Comparison of ENCODE assay signal across 22 mouse cellular contexts in genomic region chr7:4647992-4648391, GRCm38 (mm10). TPM values are rescaled to one million over a fixed set of nuclear protein-coding genes. Genes with fewer than 3 reads are reported as not detected.
A peak's percentile ranks its signal among the peaks of the same experiment; 100 is the strongest.
DNase-seq lines count a peak whose midpoint lies in the region; ATAC-seq and TF ChIP-seq lines count a peak whose summit lies in the region.
"Had no signal": no experiment of that assay in that cellular context is flagged by ENCODE, and none has a peak within 500 bp of the region (broad histone marks: within the 10 kb centered on the region; RNA-seq: fewer than 3 reads in every experiment).

No protein-coding gene starts in this region.

- no peaks in the 10 kb centered on the region for H3K4me1 ChIP-seq in forebrain, embryonic 11.5 days (replicated peaks; ENCODE audit: control insufficient read depth, insufficient read depth, low read length)
- no peaks in the 10 kb centered on the region for H3K4me1 ChIP-seq in forebrain, embryonic 14.5 days (ENCODE audit: control insufficient read depth, insufficient read depth, low read length)
- H3K4me1 ChIP-seq in midbrain, embryonic 13.5 days (replicated peaks), result peaks cover 14% of the 10 kb centered on the region; the same call in 1 of the 2 replicates
- peaks cover 8% of the 10 kb centered on the region; the same call in 1 of the 2 replicates for H3K4me1 ChIP-seq in midbrain, embryonic 15.5 days
- H3K4me1 ChIP-seq in hindbrain, postnatal 0 days (ENCODE audit: insufficient read depth, low read length), result no peaks in the 10 kb centered on the region
- H3K4me1 ChIP-seq: lung, embryonic 15.5 days had no signal

- H3K79me2 ChIP-seq in macrophage (ENCODE audit: inconsistent target), result peaks cover 94% of the 10 kb centered on the region

- 88% methylated on average over 2 of the region's 2 CpGs for WGBS in forebrain, embryonic 11.5 days
- 87% methylated on average over 2 of the region's 2 CpGs for WGBS in forebrain, embryonic 14.5 days
- 88% methylated on average over 2 of the region's 2 CpGs for WGBS in midbrain, embryonic 13.5 days
- 90% methylated on average over 2 of the region's 2 CpGs for WGBS in midbrain, embryonic 15.5 days
- WGBS in macrophage (ENCODE audit: missing documents), result 73% methylated on average over 2 of the region's 2 CpGs
- WGBS in hindbrain, postnatal 0 days, result 84% methylated on average over 2 of the region's 2 CpGs

- no peak overlapping the region for H3K9ac ChIP-seq in forebrain, embryonic 11.5 days (ENCODE audit: low read length)
- H3K9ac ChIP-seq in forebrain, embryonic 14.5 days (ENCODE audit: low read length), result no peak overlapping the region
- H3K9ac ChIP-seq in midbrain, embryonic 13.5 days (replicated peaks), result peak overlapping the region; percentile 8; the same call in 1 of the 2 replicates
- H3K9ac ChIP-seq in midbrain, embryonic 15.5 days, result no peak overlapping the region
- H3K9ac ChIP-seq in hindbrain, postnatal 0 days (replicated peaks; ENCODE audit: low read length), result no peak overlapping the region
- H3K9ac ChIP-seq: forebrain, embryonic 13.5 days; hindbrain, embryonic 14.5 days; intestine, embryonic 15.5 days; lung, embryonic 15.5 days had no signal

- peaks cover 4% of the 10 kb centered on the region for H3K36me3 ChIP-seq in forebrain, embryonic 11.5 days (ENCODE audit: control insufficient read depth, insufficient read depth, low read length)
- peaks cover 43% of the 10 kb centered on the region for H3K36me3 ChIP-seq in forebrain, embryonic 14.5 days (ENCODE audit: control insufficient read depth, insufficient read depth, low read length)
- H3K36me3 ChIP-seq in midbrain, embryonic 13.5 days, result peaks cover 51% of the 10 kb centered on the region
- peaks cover 19% of the 10 kb centered on the region; the same call in 1 of the 2 replicates for H3K36me3 ChIP-seq in midbrain, embryonic 15.5 days (replicated peaks)
- peaks cover 41% of the 10 kb centered on the region for H3K36me3 ChIP-seq in macrophage (ENCODE audit: inconsistent target)
- H3K36me3 ChIP-seq in hindbrain, postnatal 0 days (ENCODE audit: insufficient read depth, low read length), result peaks cover 32% of the 10 kb centered on the region; the same call in 1 of the 2 replicates

- no peak overlapping the region for H3K27ac ChIP-seq in forebrain, embryonic 11.5 days (ENCODE audit: low read depth, low read length)
- H3K27ac ChIP-seq in forebrain, embryonic 14.5 days (ENCODE audit: low read depth, low read length), result no peak overlapping the region
- no peak overlapping the region for H3K27ac ChIP-seq in midbrain, embryonic 13.5 days
- no peak overlapping the region for H3K27ac ChIP-seq in midbrain, embryonic 15.5 days
- H3K27ac ChIP-seq in macrophage, result peak overlapping the region; percentile 3; the same call in 1 of the 2 replicates
- H3K27ac ChIP-seq in hindbrain, postnatal 0 days, result no peak overlapping the region
- H3K27ac ChIP-seq: forebrain, embryonic 13.5 days; hindbrain, embryonic 14.5 days; intestine, embryonic 15.5 days; lung, embryonic 15.5 days had no signal

- no peak for TF ChIP-seq CTCF in hindbrain, postnatal 0 days (IDR thresholded peaks at IDR 0.05; ENCODE audit: low read depth)

- no peaks in the 10 kb centered on the region for H3K9me3 ChIP-seq in forebrain, embryonic 11.5 days (ENCODE audit: control insufficient read depth, low read length)
- H3K9me3 ChIP-seq in forebrain, embryonic 14.5 days (replicated peaks; ENCODE audit: control insufficient read depth, low read length), result no peaks in the 10 kb centered on the region
- no peaks in the 10 kb centered on the region for H3K9me3 ChIP-seq in midbrain, embryonic 13.5 days
- H3K9me3 ChIP-seq in midbrain, embryonic 15.5 days, result no peaks in the 10 kb centered on the region
- no peaks in the 10 kb centered on the region for H3K9me3 ChIP-seq in hindbrain, postnatal 0 days (ENCODE audit: low read length)
- H3K9me3 ChIP-seq: forebrain, embryonic 13.5 days; intestine, embryonic 15.5 days; lung, embryonic 15.5 days had no signal

- no peaks in the 10 kb centered on the region for H3K27me3 ChIP-seq in forebrain, embryonic 11.5 days (ENCODE audit: control insufficient read depth, insufficient read depth, low read length)
- H3K27me3 ChIP-seq in forebrain, embryonic 14.5 days (replicated peaks; ENCODE audit: control insufficient read depth, insufficient read depth, low read length), result no peaks in the 10 kb centered on the region
- no peaks in the 10 kb centered on the region for H3K27me3 ChIP-seq in midbrain, embryonic 13.5 days
- H3K27me3 ChIP-seq in midbrain, embryonic 15.5 days (replicated peaks), result no peaks in the 10 kb centered on the region
- no peaks in the 10 kb centered on the region for H3K27me3 ChIP-seq in hindbrain, postnatal 0 days (ENCODE audit: insufficient read depth, low read length)
- H3K27me3 ChIP-seq: CH12.LX; forebrain, embryonic 13.5 days; intestine, embryonic 15.5 days; lung, embryonic 15.5 days had no signal

- peak; percentile 36 for DNase-seq in forebrain, embryonic 11.5 days (ENCODE audit: low spot score)
- no peak for DNase-seq in forebrain, embryonic 14.5 days (ENCODE audit: low spot score)
- no peak for DNase-seq in cerebellum, adult 18-20 months
- DNase-seq in hindbrain, postnatal 0 days (ENCODE audit: low spot score), result no peak
- DNase-seq in right cerebral cortex, postnatal 4 days, result no peak
- DNase-seq: cerebellum, adult 8-10 months; kidney, adult 9 months; kidney, postnatal 25 days; thymus, postnatal 4 days had no signal

- no peak for ATAC-seq in forebrain, embryonic 11.5 days (replicated peaks; ENCODE audit: low FRiP score)
- ATAC-seq in forebrain, embryonic 14.5 days, result no peak
- no peak for ATAC-seq in midbrain, embryonic 13.5 days
- ATAC-seq in midbrain, embryonic 15.5 days (replicated peaks), result no peak
- no peak for ATAC-seq in hindbrain, postnatal 0 days
- ATAC-seq: forebrain, embryonic 13.5 days had no signal

- H3K4me3 ChIP-seq in forebrain, embryonic 11.5 days (ENCODE audit: low read depth, low read length), result no peak overlapping the region
- no peak overlapping the region for H3K4me3 ChIP-seq in forebrain, embryonic 14.5 days (ENCODE audit: low read depth, low read length)
- no peak overlapping the region for H3K4me3 ChIP-seq in midbrain, embryonic 13.5 days (replicated peaks)
- no peak overlapping the region for H3K4me3 ChIP-seq in midbrain, embryonic 15.5 days
- no peak overlapping the region for H3K4me3 ChIP-seq in macrophage (ENCODE audit: inconsistent target)
- H3K4me3 ChIP-seq in hindbrain, postnatal 0 days (ENCODE audit: low read length), result no peak overlapping the region
- H3K4me3 ChIP-seq: forebrain, embryonic 13.5 days; intestine, embryonic 15.5 days; lung, embryonic 15.5 days had no signal

- H3K4me2 ChIP-seq in forebrain, embryonic 11.5 days (ENCODE audit: low read depth, low read length, severe bottlenecking), result no peak overlapping the region
- no peak overlapping the region for H3K4me2 ChIP-seq in forebrain, embryonic 14.5 days (ENCODE audit: low read length)
- H3K4me2 ChIP-seq in midbrain, embryonic 13.5 days (replicated peaks), result no peak overlapping the region
- no peak overlapping the region for H3K4me2 ChIP-seq in midbrain, embryonic 15.5 days
- H3K4me2 ChIP-seq in hindbrain, postnatal 0 days (ENCODE audit: low read depth, low read length), result no peak overlapping the region
- H3K4me2 ChIP-seq: forebrain, embryonic 13.5 days; hindbrain, embryonic 14.5 days; intestine, embryonic 15.5 days; lung, embryonic 15.5 days had no signal

RNA-seq across cellular contexts. Expression of gene Ppp6r1, which starts 10.8 kb away (rescaled TPM):
- polyA plus RNA-seq in forebrain, embryonic 11.5 days (2014; fragmentation: Nextera tagmentation; extraction: Ambion mirVana), result 6.6 and 7.1 TPM in 2 replicates
- polyA plus RNA-seq in forebrain, embryonic 14.5 days (2014; fragmentation: Nextera tagmentation; extraction: Ambion mirVana), result 4.4 and 5.3 TPM in 2 replicates
- 9.2 and 11.4 TPM in 2 replicates for polyA plus RNA-seq in midbrain, embryonic 13.5 days (2015; fragmentation: Nextera tagmentation; extraction: Ambion mirVana)
- 10.5 TPM in 2 replicates for polyA plus RNA-seq in midbrain, embryonic 15.5 days (2015; fragmentation: Nextera tagmentation; extraction: Ambion mirVana)
- total RNA-seq in macrophage (2018; cell fraction: chromatin; rRNA removed), result 100 to 1,000 TPM in 25 of 26 experiments, 10 to 100 TPM in 1; 98.1 to 413 (median 178) TPM
- 100 to 1,000 TPM in 11 of 26 experiments, 10 to 100 TPM in 15; 71.3 to 140 (median 90.6) TPM for total RNA-seq in macrophage (2018; cell fraction: cytosol; rRNA removed)
- total RNA-seq in macrophage (2018; cell fraction: nucleus; rRNA removed), result 100 to 1,000 TPM in 17 of 26 experiments, 10 to 100 TPM in 9; 76.1 to 264 (median 129) TPM
- polyA plus RNA-seq in macrophage (2018), result 68.2 to 77.4 TPM (median 74.2 TPM) in 3 replicates
- total RNA-seq in hindbrain, postnatal 0 days (2014; rRNA removed), result 136 and 142 TPM in 2 replicates
- polyA plus RNA-seq in hindbrain, postnatal 0 days (2015; fragmentation: Nextera tagmentation; extraction: Ambion mirVana), result 9.4 and 10.3 TPM in 2 replicates

RNA-seq across cellular contexts. Expression of gene Tmem86b, which starts 16.8 kb away (rescaled TPM):
- 2.3 and 3.4 TPM in 2 replicates for polyA plus RNA-seq in forebrain, embryonic 11.5 days (2014; fragmentation: Nextera tagmentation; extraction: Ambion mirVana)
- polyA plus RNA-seq in forebrain, embryonic 14.5 days (2014; fragmentation: Nextera tagmentation; extraction: Ambion mirVana), result 2.4 and 2.6 TPM in 2 replicates
- polyA plus RNA-seq in midbrain, embryonic 13.5 days (2015; fragmentation: Nextera tagmentation; extraction: Ambion mirVana), result 3.8 and 3.9 TPM in 2 replicates
- 3.8 and 4.2 TPM in 2 replicates for polyA plus RNA-seq in midbrain, embryonic 15.5 days (2015; fragmentation: Nextera tagmentation; extraction: Ambion mirVana)
- 10 to 100 TPM; 21.2 to 71.7 (median 39.4) TPM for total RNA-seq in macrophage (2018; cell fraction: chromatin; rRNA removed)
- total RNA-seq in macrophage (2018; cell fraction: cytosol; rRNA removed), result 1 to 10 TPM in 24 of 26 experiments, under 1 TPM in 2; 0.81 to 3.6 (median 1.7) TPM
- total RNA-seq in macrophage (2018; cell fraction: nucleus; rRNA removed), result 10 to 100 TPM; 17.0 to 69.2 (median 24.3) TPM
- polyA plus RNA-seq in macrophage (2018), result 1.4 to 2.3 TPM (median 2.1 TPM) in 3 replicates
- total RNA-seq in hindbrain, postnatal 0 days (2014; rRNA removed), result 14.2 and 17.4 TPM in 2 replicates
- polyA plus RNA-seq in hindbrain, postnatal 0 days (2015; fragmentation: Nextera tagmentation; extraction: Ambion mirVana), result 1.1 and 1.5 TPM in 2 replicates

RNA-seq across cellular contexts. Expression of gene Hspbp1, which starts 36.9 kb away (rescaled TPM):
- 115 TPM in 2 replicates for polyA plus RNA-seq in forebrain, embryonic 11.5 days (2014; fragmentation: Nextera tagmentation; extraction: Ambion mirVana)
- polyA plus RNA-seq in forebrain, embryonic 14.5 days (2014; fragmentation: Nextera tagmentation; extraction: Ambion mirVana), result 141 and 156 TPM in 2 replicates
- polyA plus RNA-seq in midbrain, embryonic 13.5 days (2015; fragmentation: Nextera tagmentation; extraction: Ambion mirVana), result 122 and 123 TPM in 2 replicates
- polyA plus RNA-seq in midbrain, embryonic 15.5 days (2015; fragmentation: Nextera tagmentation; extraction: Ambion mirVana), result 165 TPM in 2 replicates
- 10 to 100 TPM in 16 of 26 experiments, 1 to 10 TPM in 10; 5.5 to 20.2 (median 12.1) TPM for total RNA-seq in macrophage (2018; cell fraction: chromatin; rRNA removed)
- total RNA-seq in macrophage (2018; cell fraction: cytosol; rRNA removed), result 10 to 100 TPM; 19.5 to 34.9 (median 26.6) TPM
- 10 to 100 TPM in 19 of 26 experiments, 1 to 10 TPM in 7; 7.3 to 22.5 (median 12.8) TPM for total RNA-seq in macrophage (2018; cell fraction: nucleus; rRNA removed)
- 13.6 to 44.2 TPM (median 27.9 TPM) in 3 replicates for polyA plus RNA-seq in macrophage (2018)
- 259 and 288 TPM in 2 replicates for total RNA-seq in hindbrain, postnatal 0 days (2014; rRNA removed)
- 172 and 174 TPM in 2 replicates for polyA plus RNA-seq in hindbrain, postnatal 0 days (2015; fragmentation: Nextera tagmentation; extraction: Ambion mirVana)

RNA-seq across cellular contexts. Expression of gene Brsk1, which starts 42.4 kb away (rescaled TPM):
- 2.8 and 3.1 TPM in 2 replicates for polyA plus RNA-seq in forebrain, embryonic 11.5 days (2014; fragmentation: Nextera tagmentation; extraction: Ambion mirVana)
- 7.9 and 8.0 TPM in 2 replicates for polyA plus RNA-seq in forebrain, embryonic 14.5 days (2014; fragmentation: Nextera tagmentation; extraction: Ambion mirVana)
- 6.8 and 7.6 TPM in 2 replicates for polyA plus RNA-seq in midbrain, embryonic 13.5 days (2015; fragmentation: Nextera tagmentation; extraction: Ambion mirVana)
- 8.6 TPM in 2 replicates for polyA plus RNA-seq in midbrain, embryonic 15.5 days (2015; fragmentation: Nextera tagmentation; extraction: Ambion mirVana)
- total RNA-seq in macrophage (2018; cell fraction: chromatin; rRNA removed), result 1 to 10 TPM in 1 of 26 experiments, under 1 TPM in 3, not detected in 22; 0.25 to 2.0 (median 0.43) TPM
- under 1 TPM in 1 of 26 experiments, not detected in 25; 0.04 TPM for total RNA-seq in macrophage (2018; cell fraction: cytosol; rRNA removed)
- under 1 TPM in 1 of 26 experiments, not detected in 25; 0.34 TPM for total RNA-seq in macrophage (2018; cell fraction: nucleus; rRNA removed)
- 0.07 TPM in 1 of 3 replicates, not detected in the others for polyA plus RNA-seq in macrophage (2018)
- 195 and 217 TPM in 2 replicates for total RNA-seq in hindbrain, postnatal 0 days (2014; rRNA removed)
- polyA plus RNA-seq in hindbrain, postnatal 0 days (2015; fragmentation: Nextera tagmentation; extraction: Ambion mirVana), result 6.7 and 7.1 TPM in 2 replicates
- total RNA-seq: MEL had no signal

RNA-seq across cellular contexts. Expression of gene Ptprh, which starts 44.2 kb away (rescaled TPM):
- not detected in 2 replicates for polyA plus RNA-seq in forebrain, embryonic 11.5 days (2014; fragmentation: Nextera tagmentation; extraction: Ambion mirVana)
- polyA plus RNA-seq in forebrain, embryonic 14.5 days (2014; fragmentation: Nextera tagmentation; extraction: Ambion mirVana), result not detected in 2 replicates
- polyA plus RNA-seq in midbrain, embryonic 13.5 days (2015; fragmentation: Nextera tagmentation; extraction: Ambion mirVana), result 0.35 and 0.67 TPM in 2 replicates
- 0.75 and 1.3 TPM in 2 replicates for polyA plus RNA-seq in midbrain, embryonic 15.5 days (2015; fragmentation: Nextera tagmentation; extraction: Ambion mirVana)
- not detected for total RNA-seq in macrophage (2018; cell fraction: chromatin; rRNA removed)
- total RNA-seq in macrophage (2018; cell fraction: cytosol; rRNA removed), result not detected
- total RNA-seq in macrophage (2018; cell fraction: nucleus; rRNA removed), result not detected
- not detected in 3 replicates for polyA plus RNA-seq in macrophage (2018)
- 0.54 and 0.99 TPM in 2 replicates for total RNA-seq in hindbrain, postnatal 0 days (2014; rRNA removed)
- polyA plus RNA-seq in hindbrain, postnatal 0 days (2015; fragmentation: Nextera tagmentation; extraction: Ambion mirVana), result 0.52 and 0.74 TPM in 2 replicates
- total RNA-seq: CH12.LX; gastrocnemius, postnatal 4 days; MEL had no signal
- polyA plus RNA-seq: embryonic facial prominence, embryonic 11.5 days; heart, embryonic 14.5 days; lung, embryonic 15.5 days; stomach, embryonic 14.5 days had no signal
